Mouse (Mus musculus): ENCODE data around the gene Mrps9. TPM values are rescaled to one million over a fixed set of nuclear protein-coding genes. Genes with fewer than 3 reads are reported as not detected.

Mrps9 gene
- polyA plus RNA-seq, 1 experiment: 35.5 TPM

GRCm38 (mm10) chr1:42933613-42934012 is 82.6 kb downstream of the Mrps9 start:
- Histone ChIP-seq H3ac (ENCODE audit: control insufficient read depth, insufficient read length, low read depth) (no peak overlapping the region), H3K4me3 (ENCODE audit: insufficient read depth, poor library complexity, severe bottlenecking) (no peak overlapping the region), H3K27me3 (ENCODE audit: control insufficient read depth, insufficient read depth, insufficient read length) (peaks cover 25% of the 10 kb centered on the region), H3K36me3 (ENCODE audit: control insufficient read depth, insufficient read depth) (no peaks in the 10 kb centered on the region), H3K79me2 (ENCODE audit: control insufficient read depth, insufficient read depth) (no peaks in the 10 kb centered on the region), H3K79me3 (ENCODE audit: low read depth) (no peaks in the 10 kb centered on the region)
- TF ChIP-seq MYOG (IDR thresholded peaks at IDR 0.05; ENCODE audit: control insufficient read depth, extremely low read depth, insufficient read length): no peak

GRCm38 (mm10) chr1:42948486-42948885 is 97.5 kb downstream of the Mrps9 start:
- no peak for TF ChIP-seq CEBPB (IDR thresholded peaks at IDR 0.05; ENCODE audit: low read depth)
- TF ChIP-seq MYOG (IDR thresholded peaks at IDR 0.05; ENCODE audit: control insufficient read depth, extremely low read depth, insufficient read length): no peak
- TF ChIP-seq CTCF (IDR thresholded peaks at IDR 0.05; ENCODE audit: control insufficient read depth, insufficient read depth, insufficient read length): no peak
- no peak for TF ChIP-seq MAX (IDR thresholded peaks at IDR 0.05)
- TF ChIP-seq FOSL1 (IDR thresholded peaks at IDR 0.05; ENCODE audit: insufficient read depth, low read length, poor library complexity, severe bottlenecking): no peak
- no peak for TF ChIP-seq USF1 (IDR thresholded peaks at IDR 0.05; ENCODE audit: low read depth)
- no peak for TF ChIP-seq MYOD1 (IDR thresholded peaks at IDR 0.05; ENCODE audit: control insufficient read depth, insufficient read length, low read depth)
- Histone ChIP-seq H3K27me3 (ENCODE audit: control insufficient read depth, insufficient read depth, insufficient read length) (peaks cover 49% of the 10 kb centered on the region), H3K79me3 (ENCODE audit: low read depth) (no peaks in the 10 kb centered on the region), H3K36me3 (ENCODE audit: control insufficient read depth, insufficient read depth) (no peaks in the 10 kb centered on the region), H3K79me2 (ENCODE audit: control insufficient read depth, insufficient read depth) (no peaks in the 10 kb centered on the region), H3K4me3 (ENCODE audit: insufficient read depth, poor library complexity, severe bottlenecking) (no peak overlapping the region), H3ac (ENCODE audit: control insufficient read depth, insufficient read length, low read depth) (no peak overlapping the region)

- TF ChIP-seq USF1 (IDR thresholded peaks at IDR 0.05; ENCODE audit: low read depth) (no peak), CEBPB (IDR thresholded peaks at IDR 0.05; ENCODE audit: low read depth) (no peak), CTCF (IDR thresholded peaks at IDR 0.05; ENCODE audit: control insufficient read depth, insufficient read depth, insufficient read length) (no peak), MYOG (IDR thresholded peaks at IDR 0.05; ENCODE audit: control insufficient read depth, extremely low read depth, insufficient read length) (no peak), MYOD1 (IDR thresholded peaks at IDR 0.05; ENCODE audit: control insufficient read depth, insufficient read length, low read depth) (no peak), FOSL1 (IDR thresholded peaks at IDR 0.05; ENCODE audit: insufficient read depth, low read length, poor library complexity, severe bottlenecking) (no peak), MAX (IDR thresholded peaks at IDR 0.05) (no peak)
- Histone ChIP-seq H3K27me3 (ENCODE audit: control insufficient read depth, insufficient read depth, insufficient read length) (peaks cover 52% of the 10 kb centered on the region), H3K4me3 (ENCODE audit: insufficient read depth, poor library complexity, severe bottlenecking) (no peak within 1 kb of the TSS), H3K79me3 (ENCODE audit: low read depth) (no peaks in the 10 kb centered on the region), H3K79me2 (ENCODE audit: control insufficient read depth, insufficient read depth) (no peaks in the 10 kb centered on the region), H3ac (ENCODE audit: control insufficient read depth, insufficient read length, low read depth) (no peak within 1 kb of the TSS), H3K36me3 (ENCODE audit: control insufficient read depth, insufficient read depth) (no peaks in the 10 kb centered on the region)
These were observed 101.9 kb downstream of the Mrps9 start, which contains the start of gene Gpr45 for GRCm38 (mm10) chr1:42952734-42953481. TSS of gene Gpr45 (plus strand) at chr1:42952872.

- peaks cover 52% of the 10 kb centered on the region for H3K27me3 ChIP-seq (ENCODE audit: control insufficient read depth, insufficient read depth, insufficient read length)
- no peak overlapping the region for H3ac ChIP-seq (ENCODE audit: control insufficient read depth, insufficient read length, low read depth)
- no peaks in the 10 kb centered on the region for H3K36me3 ChIP-seq (ENCODE audit: control insufficient read depth, insufficient read depth)
- no peaks in the 10 kb centered on the region for H3K79me3 ChIP-seq (ENCODE audit: low read depth)
- no peak for TF ChIP-seq MAX (IDR thresholded peaks at IDR 0.05)
- TF ChIP-seq MYOD1 (IDR thresholded peaks at IDR 0.05; ENCODE audit: control insufficient read depth, insufficient read length, low read depth): no peak
- no peak for TF ChIP-seq FOSL1 (IDR thresholded peaks at IDR 0.05; ENCODE audit: insufficient read depth, low read length, poor library complexity, severe bottlenecking)
- TF ChIP-seq CTCF (IDR thresholded peaks at IDR 0.05; ENCODE audit: control insufficient read depth, insufficient read depth, insufficient read length): no peak
- no peak for TF ChIP-seq USF1 (IDR thresholded peaks at IDR 0.05; ENCODE audit: low read depth)
- TF ChIP-seq MYOG (IDR thresholded peaks at IDR 0.05; ENCODE audit: control insufficient read depth, extremely low read depth, insufficient read length): no peak
- no peak for TF ChIP-seq CEBPB (IDR thresholded peaks at IDR 0.05; ENCODE audit: low read depth)
- no peak overlapping the region for H3K4me3 ChIP-seq (ENCODE audit: insufficient read depth, poor library complexity, severe bottlenecking)
- no peaks in the 10 kb centered on the region for H3K79me2 ChIP-seq (ENCODE audit: control insufficient read depth, insufficient read depth)
These were observed 102.4 kb downstream of the Mrps9 start for GRCm38 (mm10) chr1:42953482-42953822.

Other genes starting within 250 kb of the Mrps9 start
- gene Pou3f3, start 155.5 kb upstream of the Mrps9 start, polyA plus RNA-seq (2012; fragmentation: generic; extraction: Trizol): not detected
- not detected for gene Gpr45, start 101.6 kb downstream of the Mrps9 start, polyA plus RNA-seq (2012; fragmentation: generic; extraction: Trizol)
- gene Tgfbrap1, start 247.4 kb downstream of the Mrps9 start, polyA plus RNA-seq (2012; fragmentation: generic; extraction: Trizol): 9.5 TPM
- gene AI597479, start 247.5 kb downstream of the Mrps9 start, polyA plus RNA-seq (2012; fragmentation: generic; extraction: Trizol): 6.6 TPM